Mouse (Mus musculus): ENCODE results near the gene Atp2c2. TPM values are rescaled to one million over a fixed set of nuclear protein-coding genes. Genes with fewer than 3 reads are reported as not detected.

Atp2c2 gene
- under 1 TPM; 0.12 to 0.39 TPM for total RNA-seq (2021)
- long read RNA-seq, experiment 1: 0 reads
- long read RNA-seq, experiment 2: 0 reads

GRCm38 (mm10) chr8:119699549-119700134, at the start of gene Atp2c2:
Atp2c2 (plus strand) TSS chr8:119700009.
- no peak for DNase-seq

- no peak for DNase-seq
Observed at GRCm38 (mm10) chr8:119651324-119651723, 48.5 kb upstream of the Atp2c2 start.

- peak; percentile 63 for DNase-seq
Observed at GRCm38 (mm10) chr8:119656709-119657464, 42.9 kb upstream of the Atp2c2 start.

GRCm38 (mm10) chr8:119661081-119661480, 38.7 kb upstream of the Atp2c2 start:
- DNase-seq: peak; percentile 79

GRCm38 (mm10) chr8:119661892-119662291, 37.9 kb upstream of the Atp2c2 start:
- no peak for DNase-seq

- no peak for DNase-seq
Observed at GRCm38 (mm10) chr8:119663440-119663839, 36.4 kb upstream of the Atp2c2 start.

GRCm38 (mm10) chr8:119665270-119665669, 34.5 kb upstream of the Atp2c2 start:
- DNase-seq: peak; percentile 55

GRCm38 (mm10) chr8:119666219-119666951, 33.4 kb upstream of the Atp2c2 start, which contains the start of gene Wfdc1:
Wfdc1 (plus strand) TSS chr8:119666365.
- DNase-seq: peak; percentile 54

- no peak for DNase-seq
Observed at GRCm38 (mm10) chr8:119668447-119668846, 31.4 kb upstream of the Atp2c2 start.

GRCm38 (mm10) chr8:119669284-119669683, 30.5 kb upstream of the Atp2c2 start:
- DNase-seq: no peak

GRCm38 (mm10) chr8:119670419-119671091, 29.3 kb upstream of the Atp2c2 start:
- no peak for DNase-seq

- no peak for DNase-seq
Observed at GRCm38 (mm10) chr8:119673976-119674555, 25.7 kb upstream of the Atp2c2 start.

- DNase-seq: no peak
Observed at GRCm38 (mm10) chr8:119675457-119675856, 24.4 kb upstream of the Atp2c2 start.

- peak; percentile 95 for DNase-seq
Observed at GRCm38 (mm10) chr8:119676389-119676788, 23.4 kb upstream of the Atp2c2 start.

GRCm38 (mm10) chr8:119678138-119678843, 21.5 kb upstream of the Atp2c2 start:
- DNase-seq: peak; percentile 73

- DNase-seq: no peak
Observed at GRCm38 (mm10) chr8:119679184-119679583, 20.6 kb upstream of the Atp2c2 start.

- no peak for DNase-seq
Observed at GRCm38 (mm10) chr8:119690602-119691001, 9.2 kb upstream of the Atp2c2 start.

- no peak for DNase-seq
Observed at GRCm38 (mm10) chr8:119691989-119692388, 7.8 kb upstream of the Atp2c2 start.

- no peak for DNase-seq
Observed at GRCm38 (mm10) chr8:119694696-119695095, 5.1 kb upstream of the Atp2c2 start.

- DNase-seq: no peak
Observed at GRCm38 (mm10) chr8:119697163-119697562, 2.6 kb upstream of the Atp2c2 start.

- peak; percentile 88 for DNase-seq
Observed at GRCm38 (mm10) chr8:119698960-119699359, 849 bp upstream of the Atp2c2 start.
